In genomic region chr11:106066616-106067015, GRCm38 (mm10) we compare ENCODE assay signal across 9 mouse cellular contexts. TPM values are rescaled to one million over a fixed set of nuclear protein-coding genes. Genes with fewer than 3 reads are reported as not detected.
DNase-seq lines count a peak whose midpoint lies in the region; ATAC-seq lines count a peak whose summit lies in the region.
"Not testable (repeated sequence)": the region's sequence is repeated elsewhere in the genome, so short reads cannot be mapped to it uniquely, and the experiment has no call there.
"Had no signal": no experiment of that assay in that cellular context is flagged by ENCODE, and none has a peak within 500 bp of the region (broad histone marks: within the 10 kb centered on the region; RNA-seq: fewer than 3 reads in every experiment).

No protein-coding gene starts in this region.

- H3K36me3 ChIP-seq in embryonic facial prominence, embryonic 10.5 days (replicated peaks), result peaks cover 22% of the 10 kb centered on the region
- H3K36me3 ChIP-seq in heart, embryonic 11.5 days (ENCODE audit: control insufficient read depth, insufficient read depth, low read length); liver, embryonic 11.5 days (ENCODE audit: control insufficient read depth, insufficient read depth, low read length); midbrain, embryonic 15.5 days (replicated peaks): not testable (repeated sequence)

- not testable (repeated sequence) for H3K27me3 ChIP-seq in embryonic facial prominence, embryonic 10.5 days (replicated peaks; ENCODE audit: low read depth, poor library complexity, severe bottlenecking); heart, embryonic 11.5 days (ENCODE audit: control insufficient read depth, insufficient read depth, low read length); liver, embryonic 11.5 days (replicated peaks; ENCODE audit: control insufficient read depth, insufficient read depth, low read length); midbrain, embryonic 15.5 days (replicated peaks)

- H3K27ac ChIP-seq in embryonic facial prominence, embryonic 10.5 days (replicated peaks), result peak overlapping the region; percentile 85
- peak overlapping the region; percentile 78 for H3K27ac ChIP-seq in heart, embryonic 11.5 days (ENCODE audit: low read depth, low read length)
- H3K27ac ChIP-seq in liver, embryonic 11.5 days (ENCODE audit: low read depth, low read length), result peak overlapping the region; percentile 81
- H3K27ac ChIP-seq in midbrain, embryonic 15.5 days, result peak overlapping the region; percentile 80; the same call in 1 of the 2 replicates

- peak overlapping the region; percentile 89 for H3K4me2 ChIP-seq in heart, embryonic 11.5 days
- peak overlapping the region; percentile 82 for H3K4me2 ChIP-seq in liver, embryonic 11.5 days
- peak overlapping the region; percentile 92 for H3K4me2 ChIP-seq in midbrain, embryonic 15.5 days

- WGBS in embryonic facial prominence, embryonic 10.5 days, result 16% methylated on average over 23 of the region's 23 CpGs
- WGBS in heart, embryonic 11.5 days (ENCODE audit: insufficient replicate concordance), result 9% methylated on average over 23 of the region's 23 CpGs
- 7% methylated on average over 23 of the region's 23 CpGs for WGBS in liver, embryonic 11.5 days
- WGBS in midbrain, embryonic 15.5 days, result 23% methylated on average over 23 of the region's 23 CpGs

- peaks cover 11% of the 10 kb centered on the region; the same call in 1 of the 2 replicates for H3K4me1 ChIP-seq in embryonic facial prominence, embryonic 10.5 days
- H3K4me1 ChIP-seq in heart, embryonic 11.5 days (ENCODE audit: control insufficient read depth, insufficient read depth, low read length); liver, embryonic 11.5 days (replicated peaks; ENCODE audit: control insufficient read depth, insufficient read depth, low read length): not testable (repeated sequence)
- H3K4me1 ChIP-seq in midbrain, embryonic 15.5 days, result peaks cover 13% of the 10 kb centered on the region

- H3K9ac ChIP-seq in heart, embryonic 11.5 days (ENCODE audit: low read depth, low read length), result peak overlapping the region; percentile 81
- peak overlapping the region; percentile 96 for H3K9ac ChIP-seq in liver, embryonic 11.5 days (ENCODE audit: low read depth, low read length)
- H3K9ac ChIP-seq in midbrain, embryonic 15.5 days, result peak overlapping the region; percentile 89

- H3K4me3 ChIP-seq in embryonic facial prominence, embryonic 10.5 days, result peak overlapping the region; percentile 94
- H3K4me3 ChIP-seq in heart, embryonic 11.5 days (ENCODE audit: low read depth, low read length), result peak overlapping the region; percentile 71
- H3K4me3 ChIP-seq in liver, embryonic 11.5 days (ENCODE audit: low read depth, low read length), result peak overlapping the region; percentile 95
- H3K4me3 ChIP-seq in midbrain, embryonic 15.5 days, result peak overlapping the region; percentile 73

- H3K9me3 ChIP-seq in embryonic facial prominence, embryonic 10.5 days; heart, embryonic 11.5 days (replicated peaks; ENCODE audit: control insufficient read depth, low read length); liver, embryonic 11.5 days (ENCODE audit: control insufficient read depth, low read length); midbrain, embryonic 15.5 days: not testable (repeated sequence)

- peak; percentile 69 for DNase-seq in A20 (ENCODE audit: low read depth, low spot score)
- DNase-seq in adrenal gland, postnatal 14 days, result peak; percentile 47
- DNase-seq in embryonic facial prominence, embryonic 10.5 days (ENCODE audit: low spot score), result peak; percentile 85
- peak; percentile 10 for DNase-seq in kidney, adult 18-20 months
- DNase-seq in liver, embryonic 11.5 days (ENCODE audit: low spot score), result peak; percentile 70
- peak; percentile 19 to 75 for DNase-seq in spleen, postnatal 10 days (ENCODE audit: low spot score in 2 of 2)

- not testable (repeated sequence) for ATAC-seq in heart, embryonic 11.5 days (replicated peaks; ENCODE audit: insufficient number of reproducible peaks, low FRiP score, low TSS enrichment); midbrain, embryonic 15.5 days (replicated peaks)
- 0 out of 2 replicates have a peak, but pooled peaks have one; percentile 1 for ATAC-seq in liver, embryonic 11.5 days (replicated peaks; ENCODE audit: low FRiP score)

RNA-seq across cellular contexts. Expression of gene Taco1, which starts 0.8 kb away (rescaled TPM):
- 41.4 and 47.1 TPM in 2 replicates for total RNA-seq in adrenal gland, postnatal 14 days (2021)
- polyA plus RNA-seq in embryonic facial prominence, embryonic 10.5 days (2016; fragmentation: Nextera tagmentation; extraction: Ambion mirVana), result 12.7 and 13.8 TPM in 2 replicates
- 9.7 and 11.0 TPM in 2 replicates for polyA plus RNA-seq in heart, embryonic 11.5 days (2014; fragmentation: Nextera tagmentation; extraction: Ambion mirVana)
- polyA plus RNA-seq in liver, embryonic 11.5 days (2014; fragmentation: Nextera tagmentation; extraction: Ambion mirVana), result 12.8 and 13.8 TPM in 2 replicates
- 7.1 and 7.7 TPM in 2 replicates for polyA plus RNA-seq in midbrain, embryonic 15.5 days (2015; fragmentation: Nextera tagmentation; extraction: Ambion mirVana)

RNA-seq across cellular contexts. Expression of gene Map3k3, which starts 17.8 kb away (rescaled TPM):
- total RNA-seq in adrenal gland, postnatal 14 days (2021), result 41.6 and 55.1 TPM in 2 replicates
- polyA plus RNA-seq in embryonic facial prominence, embryonic 10.5 days (2016; fragmentation: Nextera tagmentation; extraction: Ambion mirVana), result 20.9 and 23.9 TPM in 2 replicates
- polyA plus RNA-seq in heart, embryonic 11.5 days (2014; fragmentation: Nextera tagmentation; extraction: Ambion mirVana), result 20.8 and 22.2 TPM in 2 replicates
- polyA plus RNA-seq in liver, embryonic 11.5 days (2014; fragmentation: Nextera tagmentation; extraction: Ambion mirVana), result 12.8 and 17.4 TPM in 2 replicates
- polyA plus RNA-seq in midbrain, embryonic 15.5 days (2015; fragmentation: Nextera tagmentation; extraction: Ambion mirVana), result 13.7 and 14.9 TPM in 2 replicates

RNA-seq across cellular contexts. Expression of gene Dcaf7, which starts 29.9 kb away (rescaled TPM):
- total RNA-seq in adrenal gland, postnatal 14 days (2021), result 50.3 and 58.0 TPM in 2 replicates
- polyA plus RNA-seq in embryonic facial prominence, embryonic 10.5 days (2016; fragmentation: Nextera tagmentation; extraction: Ambion mirVana), result 91.2 and 93.4 TPM in 2 replicates
- polyA plus RNA-seq in heart, embryonic 11.5 days (2014; fragmentation: Nextera tagmentation; extraction: Ambion mirVana), result 50.5 and 51.8 TPM in 2 replicates
- polyA plus RNA-seq in liver, embryonic 11.5 days (2014; fragmentation: Nextera tagmentation; extraction: Ambion mirVana), result 53.9 and 61.2 TPM in 2 replicates
- polyA plus RNA-seq in midbrain, embryonic 15.5 days (2015; fragmentation: Nextera tagmentation; extraction: Ambion mirVana), result 165 and 174 TPM in 2 replicates

RNA-seq across cellular contexts. Expression of gene Kcnh6, which starts 58.7 kb away (rescaled TPM):
- 0.15 and 0.41 TPM in 2 replicates for total RNA-seq in adrenal gland, postnatal 14 days (2021)
- 0.30 and 0.48 TPM in 2 replicates for polyA plus RNA-seq in embryonic facial prominence, embryonic 10.5 days (2016; fragmentation: Nextera tagmentation; extraction: Ambion mirVana)
- 0.17 and 0.40 TPM in 2 replicates for polyA plus RNA-seq in heart, embryonic 11.5 days (2014; fragmentation: Nextera tagmentation; extraction: Ambion mirVana)
- 0.12 and 0.26 TPM in 2 replicates for polyA plus RNA-seq in liver, embryonic 11.5 days (2014; fragmentation: Nextera tagmentation; extraction: Ambion mirVana)
- polyA plus RNA-seq in midbrain, embryonic 15.5 days (2015; fragmentation: Nextera tagmentation; extraction: Ambion mirVana), result 1.7 and 2.0 TPM in 2 replicates
- total RNA-seq: gastrocnemius, adult 18-20 months had no signal

Comparison
In these comparisons a context has a peak if more than half of its experiments do, and no peak if none do; other contexts are left out.
1. DNase-seq: peak in every context shown above with its lines; median percentile 85 in embryonic facial prominence, embryonic 10.5 days; 70 in liver, embryonic 11.5 days; 69 in A20; 47 in adrenal gland, postnatal 14 days; 47 in spleen, postnatal 10 days; 10 in kidney, adult 18-20 months.